Mouse (Mus musculus): Measurements from ENCODE around the gene Trappc4. TPM values are rescaled to one million over a fixed set of nuclear protein-coding genes. Genes with fewer than 3 reads are reported as not detected.

Trappc4 gene
- total and polyA plus RNA-seq, 3 experiments: 129 to 140 TPM; not detected in 1

DNA sequence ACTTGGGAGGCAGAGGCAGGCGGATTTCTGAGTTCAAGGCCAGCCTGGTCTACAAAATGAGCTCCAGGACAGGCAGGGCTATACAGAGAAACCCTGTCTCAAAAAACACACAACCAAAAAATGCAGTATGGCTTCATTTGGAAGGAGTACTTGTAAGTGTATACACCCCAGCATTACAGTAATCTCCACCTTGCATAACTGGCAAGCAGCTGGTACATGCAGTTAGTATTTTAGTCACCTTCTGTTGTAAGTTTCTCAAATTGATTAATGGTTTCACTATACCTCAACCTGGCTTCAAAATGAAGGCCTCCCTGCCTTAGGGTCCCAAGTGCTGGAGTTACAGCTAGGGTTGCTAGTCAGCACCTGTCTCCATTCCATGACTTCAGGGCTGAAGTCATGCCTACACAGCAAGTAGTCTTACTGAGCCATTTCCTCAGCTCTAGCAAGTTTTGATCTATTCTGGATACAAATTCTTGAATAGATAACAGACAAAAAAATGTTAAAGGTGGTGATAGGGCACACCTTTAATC, 4.3 kb upstream of the Trappc4 start:
- Histone ChIP-seq H3K27ac (ENCODE audit: control insufficient read depth, low read depth, low read length) (peak overlapping the region; percentile 72), H3K4me3 (ENCODE audit: control insufficient read depth in 1 of 2, insufficient read depth in 1 of 2, low read depth in 2 of 2, low read length in 2 of 2) (no peak overlapping the region), H3K9ac (ENCODE audit: control insufficient read depth, low read depth, low read length, poor library complexity, severe bottlenecking) (no peak overlapping the region), H3K9me3 (replicated peaks; ENCODE audit: insufficient read depth, low read length) (no peaks in the 10 kb centered on the region), H3K36me3 (ENCODE audit: control insufficient read depth in 1 of 2, insufficient read depth in 2 of 2, low read length in 2 of 2) (peaks cover 6 to 44% of the 10 kb centered on the region in 2 experiments; a peak in 3 of 4 replicates), H3K27me3 (ENCODE audit: control insufficient read depth in 1 of 2, insufficient read depth in 2 of 2, low read length in 2 of 2) (no peaks in the 10 kb centered on the region), H3K79me2 (ENCODE audit: control insufficient read depth, insufficient read depth, low read length, poor library complexity) (peaks cover 24% of the 10 kb centered on the region), H3K4me1 (ENCODE audit: control insufficient read depth in 1 of 2, insufficient read depth in 2 of 2, low read length in 2 of 2) (peaks cover 0 to 35% of the 10 kb centered on the region in 2 experiments; a peak in 2 of 4 replicates)
- TF ChIP-seq POLR2AphosphoS2 (IDR thresholded peaks at IDR 0.05; ENCODE audit: low read length) (peak; percentile 66), MYC (IDR thresholded peaks at IDR 0.05; ENCODE audit: low read depth, low read length) (no peak), RAD21 (IDR thresholded peaks at IDR 0.05; ENCODE audit: low read depth, low read length) (no peak), CTCF (IDR thresholded peaks at IDR 0.05 in 2 of 3, conservative IDR thresholded peaks at IDR 0.05 in 1 of 3; ENCODE audit: control insufficient read depth in 1 of 3, insufficient read depth in 1 of 3, low read depth in 2 of 3, low read length in 3 of 3, poor library complexity in 1 of 3, severe bottlenecking in 1 of 3) (no peak), CHD1 (IDR thresholded peaks at IDR 0.05; ENCODE audit: low read depth, low read length) (0 out of 2 replicates have a peak, but pooled peaks have one; percentile 50), TAL1 (IDR thresholded peaks at IDR 0.05; ENCODE audit: low read length) (no peak), GABPA (IDR thresholded peaks at IDR 0.05; ENCODE audit: low read depth, low read length) (no peak), ELF1 (IDR thresholded peaks at IDR 0.05; ENCODE audit: low read depth, low read length) (no peak), TBP (IDR thresholded peaks at IDR 0.05; ENCODE audit: low read depth, low read length) (no peak), RCOR1 (IDR thresholded peaks at IDR 0.05; ENCODE audit: low read depth, low read length) (no peak), MAX (IDR thresholded peaks at IDR 0.05; ENCODE audit: low read length) (no peak), POLR2AphosphoS5 (IDR thresholded peaks at IDR 0.05; ENCODE audit: borderline replicate concordance, low read depth, low read length) (no peak), ZMIZ1 (IDR thresholded peaks at IDR 0.05; ENCODE audit: low read depth, low read length) (peak; percentile 73), NELFE (IDR thresholded peaks at IDR 0.05; ENCODE audit: low read depth, low read length) (no peak)
- DNase-seq (ENCODE audit: low read depth, low spot score): peak; percentile 60

DNA sequence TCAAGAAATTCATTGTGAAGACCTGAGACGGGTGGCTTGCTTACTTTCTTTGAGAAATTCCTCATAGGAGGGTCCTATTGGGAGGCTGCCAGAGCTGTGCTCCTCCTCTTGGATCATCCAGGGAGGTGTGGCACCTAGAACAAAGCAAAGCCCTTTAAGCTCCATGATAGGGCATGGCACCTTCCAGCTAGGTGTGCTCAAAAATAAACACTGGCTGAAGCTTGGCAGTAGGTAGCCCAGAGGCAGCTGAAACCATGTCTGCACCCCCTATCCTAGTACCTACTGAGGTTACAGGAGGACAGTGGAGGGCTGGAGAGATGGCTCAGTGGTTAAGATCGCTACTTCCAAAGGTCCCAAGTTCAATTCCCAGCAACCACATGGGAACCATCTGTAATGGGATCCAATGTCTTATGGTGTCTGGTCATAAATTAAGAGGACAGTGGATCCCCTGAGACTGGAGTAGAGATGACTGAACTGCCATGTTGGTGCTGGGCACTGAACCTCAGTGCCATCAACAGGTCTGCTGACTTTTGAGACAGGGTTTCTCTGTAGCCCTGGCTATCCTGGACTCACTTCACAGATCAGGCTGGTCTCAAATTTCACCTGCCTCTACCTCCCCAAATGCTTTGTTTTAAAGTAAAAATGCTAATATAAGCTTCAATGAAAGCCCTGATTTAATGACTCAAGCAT, 3.4 kb upstream of the Trappc4 start:
- TF ChIP-seq ZMIZ1 (IDR thresholded peaks at IDR 0.05; ENCODE audit: low read depth, low read length): peak; percentile 40
- peak; percentile 57; the same call in 1 of the 2 replicates for TF ChIP-seq POLR2AphosphoS2 (IDR thresholded peaks at IDR 0.05; ENCODE audit: low read length)
- no peak for TF ChIP-seq ELF1 (IDR thresholded peaks at IDR 0.05; ENCODE audit: low read depth, low read length)
- TF ChIP-seq POLR2A (IDR thresholded peaks at IDR 0.05; ENCODE audit: control insufficient read depth in 1 of 2, insufficient read depth in 1 of 2, low read depth in 1 of 2, low read length in 2 of 2, poor library complexity in 1 of 2): peak in 1 of 2 experiments; percentile 66; a peak in 2 of 4 replicates
- peak; percentile 60; the same call in 1 of the 2 replicates for TF ChIP-seq POLR2AphosphoS5 (IDR thresholded peaks at IDR 0.05; ENCODE audit: borderline replicate concordance, low read depth, low read length)
- Histone ChIP-seq H3K9ac (ENCODE audit: control insufficient read depth, low read depth, low read length, poor library complexity, severe bottlenecking) (no peak overlapping the region; the same call in 1 of the 2 replicates), H3K27ac (ENCODE audit: control insufficient read depth, low read depth, low read length) (peak overlapping the region; percentile 8), H3K9me3 (replicated peaks; ENCODE audit: insufficient read depth, low read length) (no peaks in the 10 kb centered on the region), H3K36me3 (ENCODE audit: control insufficient read depth in 1 of 2, insufficient read depth in 2 of 2, low read length in 2 of 2) (peaks cover 6 to 41% of the 10 kb centered on the region in 2 experiments; a peak in 3 of 4 replicates), H3K79me2 (ENCODE audit: control insufficient read depth, insufficient read depth, low read length, poor library complexity) (peaks cover 26% of the 10 kb centered on the region), H3K4me3 (ENCODE audit: control insufficient read depth in 1 of 2, insufficient read depth in 1 of 2, low read depth in 2 of 2, low read length in 2 of 2) (no peak overlapping the region), H3K27me3 (ENCODE audit: control insufficient read depth in 1 of 2, insufficient read depth in 2 of 2, low read length in 2 of 2) (no peaks in the 10 kb centered on the region), H3K4me1 (ENCODE audit: control insufficient read depth in 1 of 2, insufficient read depth in 2 of 2, low read length in 2 of 2) (peaks cover 0 to 35% of the 10 kb centered on the region in 2 experiments; a peak in 2 of 4 replicates)
- peak; percentile 51 for DNase-seq (ENCODE audit: low read depth, low spot score)

Data from MEL (cell line).